Mouse (Mus musculus): Measurements from ENCODE around the gene Atg16l1. TPM values are rescaled to one million over a fixed set of nuclear protein-coding genes. Genes with fewer than 3 reads are reported as not detected.

Gene Atg16l1
- polyA plus RNA-seq, 1 experiment from 2014 or later: 31.5 TPM

- WGBS: 92% methylated on average over 3 of the region's 3 CpGs
- no peak overlapping the region for H3K27ac ChIP-seq (ENCODE audit: low read depth)
- TF ChIP-seq CTCF (IDR thresholded peaks at IDR 0.05; ENCODE audit: low read depth): no peak
- H3K4me1 ChIP-seq (ENCODE audit: insufficient read depth): no peaks in the 10 kb centered on the region
- H3K36me3 ChIP-seq (ENCODE audit: insufficient read depth): peaks cover 87% of the 10 kb centered on the region
- no peak overlapping the region for H3K4me3 ChIP-seq (ENCODE audit: low read depth, low read length)
- no peaks in the 10 kb centered on the region for H3K9me3 ChIP-seq (ENCODE audit: low read depth, low read length)
- H3K27me3 ChIP-seq (ENCODE audit: insufficient read depth, low read length): no peaks in the 10 kb centered on the region
- no peak overlapping the region for H3K4me2 ChIP-seq
- H3K9ac ChIP-seq: no peak overlapping the region
- DNase-seq: no peak
- no peak for ATAC-seq (ENCODE audit: insufficient read depth)
These were observed 16.1 kb downstream of the Atg16l1 start for GRCm38 (mm10) chr1:87771724-87772123.

GRCm38 (mm10) chr1:87773336-87773735, 17.7 kb downstream of the Atg16l1 start:
- Histone ChIP-seq H3K4me1 (ENCODE audit: insufficient read depth) (no peaks in the 10 kb centered on the region), H3K27me3 (ENCODE audit: insufficient read depth, low read length) (no peaks in the 10 kb centered on the region), H3K27ac (ENCODE audit: low read depth) (no peak overlapping the region), H3K9ac (no peak overlapping the region), H3K4me3 (ENCODE audit: low read depth, low read length) (no peak overlapping the region), H3K36me3 (ENCODE audit: insufficient read depth) (peaks cover 88% of the 10 kb centered on the region), H3K9me3 (ENCODE audit: low read depth, low read length) (no peaks in the 10 kb centered on the region), H3K4me2 (no peak overlapping the region)
- no peak for DNase-seq
- ATAC-seq (ENCODE audit: insufficient read depth): no peak
- WGBS: 88% methylated on average over 2 of the region's 2 CpGs
- TF ChIP-seq CTCF (IDR thresholded peaks at IDR 0.05; ENCODE audit: low read depth): no peak

GRCm38 (mm10) chr1:87774845-87775244, 19.2 kb downstream of the Atg16l1 start:
- no peaks in the 10 kb centered on the region for H3K4me1 ChIP-seq (ENCODE audit: insufficient read depth)
- WGBS: 96% methylated on average over 7 of the region's 7 CpGs
- H3K27me3 ChIP-seq (ENCODE audit: insufficient read depth, low read length): no peaks in the 10 kb centered on the region
- no peak for ATAC-seq (ENCODE audit: insufficient read depth)
- TF ChIP-seq CTCF (IDR thresholded peaks at IDR 0.05; ENCODE audit: low read depth): no peak
- no peak for DNase-seq
- peaks cover 96% of the 10 kb centered on the region for H3K36me3 ChIP-seq (ENCODE audit: insufficient read depth)
- no peak overlapping the region for H3K9ac ChIP-seq
- H3K4me3 ChIP-seq (ENCODE audit: low read depth, low read length): no peak overlapping the region
- no peaks in the 10 kb centered on the region for H3K9me3 ChIP-seq (ENCODE audit: low read depth, low read length)
- H3K4me2 ChIP-seq: no peak overlapping the region
- no peak overlapping the region for H3K27ac ChIP-seq (ENCODE audit: low read depth)

- no peak overlapping the region for H3K9ac ChIP-seq
- H3K4me1 ChIP-seq (ENCODE audit: insufficient read depth): no peaks in the 10 kb centered on the region
- no peak for TF ChIP-seq CTCF (IDR thresholded peaks at IDR 0.05; ENCODE audit: low read depth)
- H3K36me3 ChIP-seq (ENCODE audit: insufficient read depth): peaks cover 94% of the 10 kb centered on the region
- no peak overlapping the region for H3K27ac ChIP-seq (ENCODE audit: low read depth)
- no peak overlapping the region for H3K4me2 ChIP-seq
- WGBS: 79% methylated on average over 5 of the region's 5 CpGs
- ATAC-seq (ENCODE audit: insufficient read depth) (no peak), DNase-seq (no peak)
- H3K4me3 ChIP-seq (ENCODE audit: low read depth, low read length): no peak overlapping the region
- H3K27me3 ChIP-seq (ENCODE audit: insufficient read depth, low read length): no peaks in the 10 kb centered on the region
- no peaks in the 10 kb centered on the region for H3K9me3 ChIP-seq (ENCODE audit: low read depth, low read length)
These were observed 23.6 kb downstream of the Atg16l1 start for GRCm38 (mm10) chr1:87779204-87779785.

GRCm38 (mm10) chr1:87785703-87786102, 30.0 kb downstream of the Atg16l1 start:
- H3K4me2 ChIP-seq: no peak overlapping the region
- 71% methylated on average over 8 of the region's 8 CpGs for WGBS
- ATAC-seq (ENCODE audit: insufficient read depth): peak; percentile 70; the same call in 1 of the 2 replicates

GRCm38 (mm10) chr1:87786251-87786650, 30.6 kb downstream of the Atg16l1 start:
- Histone ChIP-seq H3K27ac (ENCODE audit: low read depth) (peak overlapping the region; percentile 37; the same call in 1 of the 2 replicates), H3K9ac (no peak overlapping the region), H3K27me3 (ENCODE audit: insufficient read depth, low read length) (no peaks in the 10 kb centered on the region), H3K36me3 (ENCODE audit: insufficient read depth) (peaks cover 80% of the 10 kb centered on the region), H3K4me3 (ENCODE audit: low read depth, low read length) (no peak overlapping the region), H3K4me1 (ENCODE audit: insufficient read depth) (no peaks in the 10 kb centered on the region), H3K4me2 (no peak overlapping the region), H3K9me3 (ENCODE audit: low read depth, low read length) (no peaks in the 10 kb centered on the region)
- WGBS: 54% methylated on average over 7 of the region's 7 CpGs
- TF ChIP-seq CTCF (IDR thresholded peaks at IDR 0.05; ENCODE audit: low read depth): no peak
- ATAC-seq (ENCODE audit: insufficient read depth): peak; percentile 92
- DNase-seq: peak; percentile 82

More at GRCm38 (mm10) chr1:87785703-87786102, 30.0 kb downstream of the Atg16l1 start:
- no peak for TF ChIP-seq CTCF (IDR thresholded peaks at IDR 0.05; ENCODE audit: low read depth)
- Histone ChIP-seq H3K27me3 (ENCODE audit: insufficient read depth, low read length) (no peaks in the 10 kb centered on the region), H3K9ac (no peak overlapping the region), H3K9me3 (ENCODE audit: low read depth, low read length) (no peaks in the 10 kb centered on the region), H3K27ac (ENCODE audit: low read depth) (peak overlapping the region; percentile 37; the same call in 1 of the 2 replicates), H3K36me3 (ENCODE audit: insufficient read depth) (peaks cover 80% of the 10 kb centered on the region), H3K4me3 (ENCODE audit: low read depth, low read length) (no peak overlapping the region), H3K4me1 (ENCODE audit: insufficient read depth) (no peaks in the 10 kb centered on the region)
- DNase-seq: peak; percentile 72

GRCm38 (mm10) chr1:87789665-87790064, 34.0 kb downstream of the Atg16l1 start:
- Histone ChIP-seq H3K4me2 (no peak overlapping the region), H3K36me3 (ENCODE audit: insufficient read depth) (peaks cover 78% of the 10 kb centered on the region), H3K27ac (ENCODE audit: low read depth) (no peak overlapping the region), H3K9ac (no peak overlapping the region), H3K9me3 (ENCODE audit: low read depth, low read length) (no peaks in the 10 kb centered on the region), H3K4me3 (ENCODE audit: low read depth, low read length) (no peak overlapping the region), H3K4me1 (ENCODE audit: insufficient read depth) (no peaks in the 10 kb centered on the region), H3K27me3 (ENCODE audit: insufficient read depth, low read length) (no peaks in the 10 kb centered on the region)
- WGBS: 92% methylated on average over 8 of the region's 8 CpGs
- no peak for DNase-seq
- no peak for TF ChIP-seq CTCF (IDR thresholded peaks at IDR 0.05; ENCODE audit: low read depth)
- no peak for ATAC-seq (ENCODE audit: insufficient read depth)
